ENCODE assay signal across 8 mouse cellular contexts in the genomic region with DNA sequence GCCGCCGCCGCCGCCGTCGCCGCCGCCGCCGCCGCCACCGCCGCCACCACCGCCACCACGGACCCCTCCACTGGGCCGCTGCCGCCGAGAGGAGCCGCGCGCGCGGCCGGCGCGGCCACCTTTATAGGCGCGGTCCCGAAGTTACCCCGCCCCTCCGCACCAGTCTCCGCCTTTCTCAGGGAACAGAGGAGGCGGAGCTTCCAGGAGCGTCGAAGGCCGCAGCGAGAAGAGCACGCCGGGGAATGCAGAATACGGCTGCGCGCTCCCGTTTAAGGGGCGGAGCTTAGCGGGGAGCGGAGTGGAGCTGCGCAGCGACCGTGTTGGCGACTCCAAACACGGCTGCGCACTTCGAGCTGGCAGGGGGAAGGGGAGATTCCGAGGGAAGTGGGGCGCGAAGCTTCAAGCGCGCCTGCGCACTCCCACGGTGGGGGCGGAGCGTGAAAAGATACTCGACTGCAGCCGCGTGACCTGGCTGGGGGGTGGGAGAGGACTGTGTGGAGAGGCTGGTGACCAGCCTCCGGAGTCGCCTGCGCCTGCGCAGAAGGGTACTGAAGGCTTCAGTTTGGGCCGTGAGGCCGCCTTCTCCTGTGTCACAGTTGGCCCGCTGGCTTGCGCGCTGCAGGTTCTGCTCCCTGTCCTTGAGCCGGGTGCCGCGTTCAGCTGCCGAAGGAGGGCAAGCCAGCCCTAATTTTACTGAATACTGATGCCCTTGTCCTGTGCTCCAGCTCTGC. TPM values are rescaled to one million over a fixed set of nuclear protein-coding genes. Genes with fewer than 3 reads are reported as not detected.
DNase-seq lines count a peak whose midpoint lies in the region; ATAC-seq and TF ChIP-seq lines count a peak whose summit lies in the region.

No protein-coding gene starts in this region.

- H3K36me3 ChIP-seq in megakaryocyte, embryonic 14.5 days (replicated peaks; ENCODE audit: low read length): peaks cover 39% of the 10 kb centered on the region

- peak overlapping the region; percentile 99 for H3K27ac ChIP-seq in gastrocnemius, adult 2 months

- H3K4me1 ChIP-seq in megakaryocyte, embryonic 14.5 days: peaks cover 79% of the 10 kb centered on the region

- H3K9me3 ChIP-seq in megakaryocyte, embryonic 14.5 days: no peaks in the 10 kb centered on the region

- no peak for TF ChIP-seq CTCF in gastrocnemius, adult 2 months (IDR thresholded peaks at IDR 0.05)

- DNase-seq in ZHBTc4 (ENCODE audit: low read depth, low spot score): peak; percentile 100
- DNase-seq in gastrocnemius, adult 2 months: peak; percentile 100
- DNase-seq in hindlimb bud, embryonic 11.5 days (ENCODE audit: extremely low spot score, low read depth, low spot score): peak; percentile 99
- peak; percentile 96 to 99 for DNase-seq in left cerebral cortex, adult 8-10 months (ENCODE audit: low spot score in 2 of 2)
- DNase-seq in right cerebral cortex, postnatal 10 days (ENCODE audit: low spot score in 2 of 2): peak; percentile 100
- DNase-seq in urinary bladder, postnatal 25 days (ENCODE audit: low spot score): peak; percentile 99

- peak overlapping the region; percentile 98 for H3K4me3 ChIP-seq in gastrocnemius, adult 2 months
- peak overlapping the region; percentile 98 for H3K4me3 ChIP-seq in megakaryocyte, embryonic 14.5 days (replicated peaks)

- H3K27me3 ChIP-seq in megakaryocyte, embryonic 14.5 days (replicated peaks): no peaks in the 10 kb centered on the region

- peak; percentile 58 for ATAC-seq in common myeloid progenitor, adult 5-6 weeks (replicated peaks; ENCODE audit: low read depth, poor library complexity, severe bottlenecking)

- intact Hi-C loops in gastrocnemius, adult 2 months (cut with DNase I): loop anchor here (5.0 kb wide), 1 partner anchor 414 kb away; a partner anchor contains a TSS

RNA-seq across cellular contexts. Expression of a gene that starts 1.5 kb away (rescaled TPM):
- 37.5 and 55.6 TPM in 2 replicates for total RNA-seq in common myeloid progenitor, adult 5-6 weeks (2017)
- 100 to 1,000 TPM; 253 TPM for total RNA-seq in gastrocnemius, adult 2 months (2021)
- total RNA-seq in left cerebral cortex, adult 8-10 months (2022): 10 to 100 TPM; 36.0 to 47.0 (median 40.9) TPM
- 472 and 996 TPM in 2 replicates for polyA plus RNA-seq in megakaryocyte, embryonic 14.5 days (2012; ENCODE audit: insufficient read depth, low replicate concordance)

RNA-seq across cellular contexts. Expression of a gene that starts 19.5 kb away (rescaled TPM):
- total RNA-seq in common myeloid progenitor, adult 5-6 weeks (2017): 19.2 and 27.1 TPM in 2 replicates
- total RNA-seq in gastrocnemius, adult 2 months (2021): 10 to 100 TPM; 34.7 to 40.0 TPM
- 10 to 100 TPM; 88.6 to 97.6 (median 94.5) TPM for total RNA-seq in left cerebral cortex, adult 8-10 months (2022)
- 91.6 and 121 TPM in 2 replicates for polyA plus RNA-seq in megakaryocyte, embryonic 14.5 days (2012; ENCODE audit: insufficient read depth, low replicate concordance)

RNA-seq across cellular contexts. Expression of a gene that starts 25.4 kb away (rescaled TPM):
- 42.9 and 49.3 TPM in 2 replicates for total RNA-seq in common myeloid progenitor, adult 5-6 weeks (2017)
- total RNA-seq in gastrocnemius, adult 2 months (2021): 1 to 10 TPM; 4.9 to 5.5 TPM
- total RNA-seq in left cerebral cortex, adult 8-10 months (2022): 10 to 100 TPM; 12.0 to 17.6 (median 14.8) TPM
- polyA plus RNA-seq in megakaryocyte, embryonic 14.5 days (2012; ENCODE audit: insufficient read depth, low replicate concordance): 61.8 and 135 TPM in 2 replicates

RNA-seq across cellular contexts. Expression of a gene that starts 25.6 kb away (rescaled TPM):
- 6.4 and 10.4 TPM in 2 replicates for total RNA-seq in common myeloid progenitor, adult 5-6 weeks (2017)
- total RNA-seq in gastrocnemius, adult 2 months (2021): 1 to 10 TPM; 2.6 to 3.0 TPM
- 10 to 100 TPM; 44.2 to 67.8 (median 57.0) TPM for total RNA-seq in left cerebral cortex, adult 8-10 months (2022)
- 19.4 and 27.8 TPM in 2 replicates for polyA plus RNA-seq in megakaryocyte, embryonic 14.5 days (2012; ENCODE audit: insufficient read depth, low replicate concordance)

RNA-seq across cellular contexts. Expression of a gene that starts 53.7 kb away (rescaled TPM):
- total RNA-seq in common myeloid progenitor, adult 5-6 weeks (2017): 132 and 167 TPM in 2 replicates
- total RNA-seq in gastrocnemius, adult 2 months (2021): 100 to 1,000 TPM; 101 to 105 TPM
- 100 to 1,000 TPM; 214 to 250 (median 240) TPM for total RNA-seq in left cerebral cortex, adult 8-10 months (2022)
- polyA plus RNA-seq in megakaryocyte, embryonic 14.5 days (2012; ENCODE audit: insufficient read depth, low replicate concordance): 476 and 617 TPM in 2 replicates

Comparison
In these comparisons a context has a peak if more than half of its experiments do, and no peak if none do; other contexts are left out.
1. Peak in every context shown above with its lines: DNase-seq, ATAC-seq, H3K4me3 ChIP-seq and H3K27ac ChIP-seq.